Mouse (Mus musculus) midbrain, embryonic 10.5 days (tissue): ENCODE results near the gene Arid5b. TPM values are rescaled to one million over a fixed set of nuclear protein-coding genes. Genes with fewer than 3 reads are reported as not detected.

Experiments used
- DNase-seq: peaks from one replicate; pipeline ENCODE4 v3.0.0-alpha.2; 2017; ENCODE audit warnings: low spot score
- H3K27ac ChIP-seq: fragments of 300-500 bp; sonication (generic); replicated peaks from 2 replicates; pipeline ENCODE4 v1.5.1; 2016; ENCODE audit warnings: mild to moderate bottlenecking
- H3K27me3 ChIP-seq: fragments of 300-500 bp; sonication (generic); 2 replicates; pipeline ENCODE4 v1.6.1; 2016; ENCODE audit warnings: low read depth, mild to moderate bottlenecking; ENCODE audit not compliant: poor library complexity, severe bottlenecking
- H3K36me3 ChIP-seq: fragments of 300-500 bp; sonication (generic); 2 replicates; pipeline ENCODE4 v1.6.1; 2016; ENCODE audit warnings: mild to moderate bottlenecking, moderate library complexity
- H3K4me1 ChIP-seq: fragments of 300-500 bp; sonication (generic); 2 replicates; pipeline ENCODE4 v1.6.1; 2016
- H3K4me3 ChIP-seq: fragments of 300-500 bp; sonication (generic); 2 replicates; pipeline ENCODE4 v1.5.1; 2016; ENCODE audit warnings: mild to moderate bottlenecking, moderate library complexity
- H3K9me3 ChIP-seq: fragments of 300-500 bp; sonication (generic); replicated peaks from 2 replicates; pipeline ENCODE4 v1.6.1; 2016; ENCODE audit warnings: mild to moderate bottlenecking
- WGBS: fragments of 180-500 bp; shearing (Covaris S2); methylation state at CpG from one replicate; pipeline ENCODE4 v1.1.7; 2016; 5-methylcytosine and 5-hydroxymethylcytosine counted together
- polyA plus RNA-seq: library from polyadenylated mRNA; unstranded; fragments of >200 nt; fragmentation: Nextera tagmentation; extraction: Ambion mirVana; gene quantifications from 2 replicates; pipeline ENCODE4 v1.2.1, GENCODE M21; 2016

The Arid5b gene
- polyA plus RNA-seq, 1 experiment from 2014 or later, result 7.8 TPM

GRCm38 (mm10) chr10:68239426-68240070 is 39.0 kb downstream of the Arid5b start:
- Histone ChIP-seq H3K4me1 (peaks cover 5% of the 10 kb centered on the region; the same call in 1 of the 2 replicates), H3K4me3 (no peak overlapping the region), H3K36me3 (peaks cover 21% of the 10 kb centered on the region), H3K27me3 (no peaks in the 10 kb centered on the region), H3K27ac (no peak overlapping the region), H3K9me3 (no peaks in the 10 kb centered on the region)
- 84% methylated on average over 7 of the region's 7 CpGs for WGBS
- DNase-seq, result no peak

GRCm38 (mm10) chr10:68238707-68239425 is 39.7 kb downstream of the Arid5b start:
- DNase-seq, result no peak
- peaks cover 5% of the 10 kb centered on the region; the same call in 1 of the 2 replicates for H3K4me1 ChIP-seq
- no peak overlapping the region for H3K27ac ChIP-seq
- WGBS, result 56% methylated on average over 5 of the region's 5 CpGs
- H3K27me3 ChIP-seq, result no peaks in the 10 kb centered on the region
- no peak overlapping the region for H3K4me3 ChIP-seq
- peaks cover 22% of the 10 kb centered on the region for H3K36me3 ChIP-seq
- no peaks in the 10 kb centered on the region for H3K9me3 ChIP-seq

- H3K36me3 ChIP-seq, result peaks cover 27% of the 10 kb centered on the region
- H3K4me1 ChIP-seq, result peaks cover 5% of the 10 kb centered on the region; the same call in 1 of the 2 replicates
- H3K27me3 ChIP-seq, result no peaks in the 10 kb centered on the region
- 81% methylated on average over 3 of the region's 3 CpGs for WGBS
- no peaks in the 10 kb centered on the region for H3K9me3 ChIP-seq
- H3K27ac ChIP-seq, result no peak overlapping the region
- DNase-seq, result no peak
- H3K4me3 ChIP-seq, result no peak overlapping the region
These were observed 40.4 kb downstream of the Arid5b start for GRCm38 (mm10) chr10:68238182-68238581.

- no peak for DNase-seq
- no peak overlapping the region for H3K27ac ChIP-seq
- H3K27me3 ChIP-seq, result no peaks in the 10 kb centered on the region
- peaks cover 15% of the 10 kb centered on the region for H3K36me3 ChIP-seq
- H3K9me3 ChIP-seq, result no peaks in the 10 kb centered on the region
- 90% methylated on average over 14 of the region's 14 CpGs for WGBS
- peaks cover 5% of the 10 kb centered on the region; the same call in 1 of the 2 replicates for H3K4me1 ChIP-seq
- no peak overlapping the region for H3K4me3 ChIP-seq
These were observed 41.5 kb downstream of the Arid5b start for GRCm38 (mm10) chr10:68236956-68237455.

GRCm38 (mm10) chr10:68231385-68232182 is 47.0 kb downstream of the Arid5b start:
- no peaks in the 10 kb centered on the region for H3K27me3 ChIP-seq
- 73% methylated on average over 18 of the region's 18 CpGs for WGBS
- peaks cover 8% of the 10 kb centered on the region for H3K4me1 ChIP-seq
- no peak overlapping the region for H3K27ac ChIP-seq
- no peak for DNase-seq
- peaks cover 6% of the 10 kb centered on the region; the same call in 1 of the 2 replicates for H3K36me3 ChIP-seq
- no peak overlapping the region for H3K4me3 ChIP-seq
- H3K9me3 ChIP-seq, result no peaks in the 10 kb centered on the region

GRCm38 (mm10) chr10:68230653-68231384 is 47.7 kb downstream of the Arid5b start:
- 79% methylated on average over 13 of the region's 13 CpGs for WGBS
- no peak overlapping the region for H3K4me3 ChIP-seq
- H3K27me3 ChIP-seq, result no peaks in the 10 kb centered on the region
- no peak for DNase-seq
- H3K9me3 ChIP-seq, result no peaks in the 10 kb centered on the region
- peaks cover 8% of the 10 kb centered on the region for H3K4me1 ChIP-seq
- H3K27ac ChIP-seq, result no peak overlapping the region
- peaks cover 6% of the 10 kb centered on the region; the same call in 1 of the 2 replicates for H3K36me3 ChIP-seq

- no peak overlapping the region for H3K27ac ChIP-seq
- no peak for DNase-seq
- H3K27me3 ChIP-seq, result no peaks in the 10 kb centered on the region
- H3K36me3 ChIP-seq, result peaks cover 9% of the 10 kb centered on the region; the same call in 1 of the 2 replicates
- H3K9me3 ChIP-seq, result no peaks in the 10 kb centered on the region
- WGBS, result 85% methylated on average over 22 of the region's 22 CpGs
- no peak overlapping the region for H3K4me3 ChIP-seq
- H3K4me1 ChIP-seq, result peaks cover 8% of the 10 kb centered on the region
These were observed 48.6 kb downstream of the Arid5b start for GRCm38 (mm10) chr10:68229640-68230565.

GRCm38 (mm10) chr10:68222676-68223075 is 55.9 kb downstream of the Arid5b start:
- Histone ChIP-seq H3K4me3 (no peak overlapping the region), H3K36me3 (peaks cover 5% of the 10 kb centered on the region; the same call in 1 of the 2 replicates), H3K27ac (no peak overlapping the region), H3K4me1 (no peaks in the 10 kb centered on the region), H3K9me3 (no peaks in the 10 kb centered on the region), H3K27me3 (no peaks in the 10 kb centered on the region)
- WGBS, result 69% methylated on average over 2 of the region's 2 CpGs
- DNase-seq, result no peak

GRCm38 (mm10) chr10:68222012-68222411 is 56.5 kb downstream of the Arid5b start:
- no peaks in the 10 kb centered on the region for H3K4me1 ChIP-seq
- no peaks in the 10 kb centered on the region for H3K27me3 ChIP-seq
- DNase-seq, result no peak
- H3K27ac ChIP-seq, result no peak overlapping the region
- H3K9me3 ChIP-seq, result peaks cover 5% of the 10 kb centered on the region
- 90% methylated on average over 3 of the region's 3 CpGs for WGBS
- H3K36me3 ChIP-seq, result peaks cover 12% of the 10 kb centered on the region
- no peak overlapping the region for H3K4me3 ChIP-seq

GRCm38 (mm10) chr10:68219327-68219726 is 59.2 kb downstream of the Arid5b start:
- 87% methylated on average over 9 of the region's 9 CpGs for WGBS
- H3K27ac ChIP-seq, result no peak overlapping the region
- no peak for DNase-seq
- no peaks in the 10 kb centered on the region for H3K4me1 ChIP-seq
- H3K36me3 ChIP-seq, result peaks cover 19% of the 10 kb centered on the region
- no peak overlapping the region for H3K4me3 ChIP-seq
- H3K27me3 ChIP-seq, result no peaks in the 10 kb centered on the region
- H3K9me3 ChIP-seq, result peaks cover 13% of the 10 kb centered on the region

GRCm38 (mm10) chr10:68218678-68219077 is 59.9 kb downstream of the Arid5b start:
- no peaks in the 10 kb centered on the region for H3K27me3 ChIP-seq
- no peak overlapping the region for H3K27ac ChIP-seq
- peaks cover 13% of the 10 kb centered on the region for H3K9me3 ChIP-seq
- no peak for DNase-seq
- H3K36me3 ChIP-seq, result peaks cover 19% of the 10 kb centered on the region
- 84% methylated on average over 4 of the region's 4 CpGs for WGBS
- H3K4me3 ChIP-seq, result no peak overlapping the region
- no peaks in the 10 kb centered on the region for H3K4me1 ChIP-seq
